Mouse (Mus musculus): ENCODE results near the gene Mrps21. TPM values are rescaled to one million over a fixed set of nuclear protein-coding genes. Genes with fewer than 3 reads are reported as not detected.
"Not testable (repeated sequence)": the region's sequence is repeated elsewhere in the genome, so short reads cannot be mapped to it uniquely, and the experiment has no call there.

The Mrps21 gene
- total RNA-seq (2021): 272 and 279 TPM in 2 replicates
- long read RNA-seq, transcript Mrps21-201 (3 exons, 488 nt): major isoform, 86 of 96 reads
- long read RNA-seq, transcript Mrps21-202 (2 exons, 405 nt): minor isoform, 6 of 96 reads
- long read RNA-seq, partial matches to known transcripts: 1 of 96 reads
- long read RNA-seq, other reads (novel, unspliced or antisense): 3 of 96 reads

- peak; percentile 88 for DNase-seq
These were observed at the start of gene Mrps21 for GRCm38 (mm10) chr3:95871392-95871867. TSS of gene Mrps21 (minus strand) at chr3:95871519.

- not testable (repeated sequence) for DNase-seq
These were observed 49.2 kb upstream of the Mrps21 start for GRCm38 (mm10) chr3:95920532-95920931.

- no peak for DNase-seq
These were observed 45.4 kb upstream of the Mrps21 start for GRCm38 (mm10) chr3:95916760-95917159.

- DNase-seq: no peak
These were observed 43.4 kb upstream of the Mrps21 start for GRCm38 (mm10) chr3:95914706-95915105.

GRCm38 (mm10) chr3:95907613-95908012 lies 36.3 kb upstream of the Mrps21 start:
- DNase-seq: no peak

- DNase-seq: peak; percentile 47
These were observed 35.5 kb upstream of the Mrps21 start for GRCm38 (mm10) chr3:95906860-95907259.

- DNase-seq: peak; percentile 53
These were observed 34.7 kb upstream of the Mrps21 start for GRCm38 (mm10) chr3:95905940-95906492.

- DNase-seq: no peak
These were observed 34.0 kb upstream of the Mrps21 start for GRCm38 (mm10) chr3:95905146-95905939.

- no peak for DNase-seq
These were observed 33.2 kb upstream of the Mrps21 start, which contains the start of gene Car14 for GRCm38 (mm10) chr3:95904568-95904967. TSS of gene Car14 (minus strand) at chr3:95904691.

GRCm38 (mm10) chr3:95903753-95904502 lies 32.6 kb upstream of the Mrps21 start:
- DNase-seq: no peak

- DNase-seq: no peak
These were observed 31.3 kb upstream of the Mrps21 start for GRCm38 (mm10) chr3:95902643-95903042.

- no peak for DNase-seq
These were observed 31.0 kb upstream of the Mrps21 start for GRCm38 (mm10) chr3:95902373-95902625.

GRCm38 (mm10) chr3:95901616-95902372 lies 30.5 kb upstream of the Mrps21 start:
- no peak for DNase-seq

GRCm38 (mm10) chr3:95899800-95900524 lies 28.6 kb upstream of the Mrps21 start:
- no peak for DNase-seq

GRCm38 (mm10) chr3:95895501-95895900 lies 24.2 kb upstream of the Mrps21 start:
- not testable (repeated sequence) for DNase-seq

GRCm38 (mm10) chr3:95894317-95895160 lies 23.2 kb upstream of the Mrps21 start:
- peak; percentile 60 for DNase-seq

- peak; percentile 94 for DNase-seq
These were observed 22.4 kb upstream of the Mrps21 start, which contains the start of gene Aph1a for GRCm38 (mm10) chr3:95893606-95894316. TSS of gene Aph1a (plus strand) at chr3:95893969.

GRCm38 (mm10) chr3:95893126-95893525 lies 21.8 kb upstream of the Mrps21 start:
- DNase-seq: no peak

Measured in adrenal gland, postnatal 25 days (tissue).